Mouse (Mus musculus) hindbrain, postnatal 0 days (tissue): ENCODE measurements around the gene Hdac9. TPM values are rescaled to one million over a fixed set of nuclear protein-coding genes. Genes with fewer than 3 reads are reported as not detected.

Experiments
- ATAC-seq: fragments of 200-750 bp; cut with Nextera tagmentation; 2 replicates; pipeline ENCODE4 v1.8.0; 2017; ENCODE audit warnings: mild to moderate bottlenecking, moderate TSS enrichment, moderate library complexity
- DNase-seq: peaks from one replicate; pipeline ENCODE4 v3.0.0-alpha.2; 2015; ENCODE audit warnings: low spot score
- H3K27ac ChIP-seq: fragments of 300-500 bp; sonication (generic); 2 replicates; pipeline ENCODE4 v1.5.1; 2014; ENCODE audit warnings: mild to moderate bottlenecking
- H3K27me3 ChIP-seq: fragments of 300-500 bp; sonication (generic); 2 replicates; pipeline ENCODE4 v1.6.1; 2014; ENCODE audit warnings: low read length, mixed read lengths; ENCODE audit not compliant: insufficient read depth
- H3K36me3 ChIP-seq: fragments of 300-500 bp; sonication (generic); 2 replicates; pipeline ENCODE4 v1.6.1; 2014; ENCODE audit warnings: low read length, mixed read lengths; ENCODE audit not compliant: insufficient read depth
- H3K4me1 ChIP-seq: fragments of 300-500 bp; sonication (generic); 2 replicates; pipeline ENCODE4 v1.6.1; 2014; ENCODE audit warnings: antibody characterized with exemption, low read length, mixed read lengths; ENCODE audit not compliant: insufficient read depth
- H3K4me2 ChIP-seq: fragments of 300-500 bp; sonication (generic); 2 replicates; pipeline ENCODE4 v1.6.1; 2014; ENCODE audit warnings: low read depth, mild to moderate bottlenecking, low read length, moderate library complexity, mixed read lengths
- H3K4me3 ChIP-seq: fragments of 300-500 bp; sonication (generic); 2 replicates; pipeline ENCODE4 v1.5.1; 2014; ENCODE audit warnings: low read length
- H3K9ac ChIP-seq: fragments of 300-500 bp; sonication (generic); replicated peaks from 2 replicates; pipeline ENCODE4 v1.6.1; 2014; ENCODE audit warnings: mild to moderate bottlenecking, low read length, moderate library complexity, mixed read lengths
- H3K9me3 ChIP-seq: fragments of 300-500 bp; sonication (generic); 2 replicates; pipeline ENCODE4 v1.6.1; 2016; ENCODE audit warnings: low read length, mixed read lengths
- CTCF ChIP-seq: IDR thresholded peaks from 2 replicates; pipeline ENCODE4 v1.5.1; 2016; ENCODE audit warnings: antibody characterized with exemption, control low read depth, low read depth
- WGBS: fragments of 180-500 bp; shearing (Covaris S2); extraction: QIAGEN DNeasy Blood & Tissue Kit; methylation state at CpG from one replicate; pipeline ENCODE4 v1.1.7; 2014; 5-methylcytosine and 5-hydroxymethylcytosine counted together
- polyA plus RNA-seq: library from polyadenylated mRNA; unstranded; fragments of >200 nt; fragmentation: Nextera tagmentation; extraction: Ambion mirVana; gene quantifications from 2 replicates; pipeline ENCODE4 v1.2.1, GENCODE M21; 2015
- total RNA-seq: library from RNA; depleted of rRNA; stranded (reverse); fragments of >200 nt; gene quantifications from 2 replicates; pipeline ENCODE4 v1.2.3, GENCODE M21; 2014

Hdac9 gene
- total and polyA plus RNA-seq, 2 experiments from 2014 or later, result 12.2 to 14.8 TPM

DNA sequence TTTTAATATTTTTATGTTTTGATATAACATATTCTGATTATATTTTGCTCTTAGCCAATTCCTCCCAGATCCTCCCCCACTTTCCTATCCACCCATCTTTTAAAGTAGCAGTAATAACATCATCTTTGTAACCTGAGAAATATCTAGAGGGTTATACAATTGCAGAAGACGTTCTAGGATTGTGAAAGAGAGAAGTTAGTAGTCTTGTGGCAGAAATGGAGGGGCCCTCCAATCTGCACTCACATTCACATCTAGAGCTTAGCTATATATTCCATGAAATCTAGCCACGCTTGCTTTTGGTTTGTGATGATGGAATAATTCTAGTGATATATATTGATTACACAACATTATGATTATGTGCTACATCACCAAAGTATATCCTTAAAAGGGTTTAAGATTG lies 106.7 kb downstream of the Hdac9 start:
- H3K27ac ChIP-seq, result no peak overlapping the region
- H3K4me2 ChIP-seq, result no peak overlapping the region
- no peaks in the 10 kb centered on the region for H3K4me1 ChIP-seq
- WGBS, result 91% methylated on average over 2 of the region's 2 CpGs
- ATAC-seq (no peak), DNase-seq (no peak)
- H3K36me3 ChIP-seq, result no peaks in the 10 kb centered on the region
- H3K9me3 ChIP-seq, result no peaks in the 10 kb centered on the region
- no peak overlapping the region for H3K9ac ChIP-seq
- no peak for TF ChIP-seq CTCF
- no peak overlapping the region for H3K4me3 ChIP-seq
- H3K27me3 ChIP-seq, result no peaks in the 10 kb centered on the region

DNA sequence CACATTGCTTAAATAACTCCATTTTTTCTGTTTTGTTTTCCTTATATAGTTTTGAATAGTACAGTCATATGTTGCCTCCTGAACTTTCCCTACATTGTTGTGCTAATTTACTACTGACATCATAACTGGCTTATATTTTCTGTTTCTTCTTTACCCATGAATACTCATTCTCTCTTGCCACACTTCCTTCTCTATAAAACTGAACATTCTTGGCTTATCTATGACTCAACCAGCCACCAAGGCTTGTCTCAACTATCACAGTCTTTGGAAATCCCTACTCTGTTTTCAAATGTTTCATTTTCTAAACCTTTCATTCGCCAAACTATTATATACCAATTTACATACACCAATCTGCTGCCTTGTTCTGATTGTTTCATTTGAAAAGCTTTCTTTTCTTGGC lies 108.7 kb downstream of the Hdac9 start:
- Histone ChIP-seq H3K9me3 (no peaks in the 10 kb centered on the region), H3K9ac (no peak overlapping the region), H3K36me3 (no peaks in the 10 kb centered on the region), H3K4me1 (no peaks in the 10 kb centered on the region), H3K4me3 (no peak overlapping the region), H3K27me3 (no peaks in the 10 kb centered on the region), H3K4me2 (no peak overlapping the region), H3K27ac (no peak overlapping the region)
- DNase-seq (no peak), ATAC-seq (no peak)
- no peak for TF ChIP-seq CTCF
- 90% methylated on average over 1 of the region's 1 CpGs for WGBS

DNA sequence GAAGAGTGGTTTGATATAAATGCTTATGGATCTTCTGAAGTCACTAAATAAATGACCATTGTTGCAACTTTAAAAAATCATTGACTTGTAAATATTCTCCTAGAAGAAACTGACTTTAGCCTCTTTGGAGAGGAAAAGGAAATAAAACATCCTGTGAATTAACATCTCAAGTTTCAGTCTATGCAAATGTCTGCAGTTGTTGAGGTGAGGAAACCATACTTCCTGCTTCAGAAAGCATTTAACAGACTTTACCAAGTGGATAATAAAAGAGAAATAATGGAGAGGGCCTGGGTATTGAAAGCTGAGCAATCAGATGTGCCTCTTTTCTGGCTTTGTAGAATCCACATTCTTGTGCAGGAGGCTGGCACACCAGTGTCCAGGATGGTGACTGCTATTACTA lies 110.4 kb downstream of the Hdac9 start:
- no peak overlapping the region for H3K9ac ChIP-seq

DNA sequence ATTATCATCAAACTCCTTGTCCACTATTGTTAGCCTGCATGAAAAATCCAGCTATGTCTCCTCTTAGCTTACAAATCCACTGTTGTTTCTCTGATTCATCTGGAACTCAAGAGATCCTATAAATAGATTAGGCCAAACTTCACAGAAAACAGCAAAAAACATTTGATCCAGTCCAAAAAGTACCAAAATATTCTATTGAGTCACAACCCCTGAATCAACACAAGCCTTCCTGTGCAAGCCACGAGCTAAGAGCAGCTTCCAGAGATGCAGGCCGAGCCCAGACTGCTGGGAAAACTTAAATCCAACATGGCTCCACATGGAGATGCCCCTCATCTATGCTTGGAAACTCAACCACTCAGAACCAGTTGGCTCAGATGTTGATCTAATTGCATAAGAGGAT lies 113.2 kb downstream of the Hdac9 start:
- H3K4me2 ChIP-seq, result no peak overlapping the region
- no peak for ATAC-seq
- no peak for TF ChIP-seq CTCF
- H3K36me3 ChIP-seq, result no peaks in the 10 kb centered on the region
- no peak overlapping the region for H3K27ac ChIP-seq
- DNase-seq, result no peak
- no peak overlapping the region for H3K4me3 ChIP-seq
- no peaks in the 10 kb centered on the region for H3K4me1 ChIP-seq
- H3K9me3 ChIP-seq, result no peaks in the 10 kb centered on the region
- no peak overlapping the region for H3K9ac ChIP-seq
- H3K27me3 ChIP-seq, result no peaks in the 10 kb centered on the region
- WGBS, result 78% methylated on average over 2 of the region's 2 CpGs

More for the DNA sequence above, 110.4 kb downstream of the Hdac9 start:
- Histone ChIP-seq H3K4me2 (no peak overlapping the region), H3K27ac (no peak overlapping the region), H3K9me3 (no peaks in the 10 kb centered on the region), H3K36me3 (no peaks in the 10 kb centered on the region), H3K4me1 (no peaks in the 10 kb centered on the region), H3K27me3 (no peaks in the 10 kb centered on the region), H3K4me3 (no peak overlapping the region)
- no peak for TF ChIP-seq CTCF
- DNase-seq (no peak), ATAC-seq (no peak)

DNA sequence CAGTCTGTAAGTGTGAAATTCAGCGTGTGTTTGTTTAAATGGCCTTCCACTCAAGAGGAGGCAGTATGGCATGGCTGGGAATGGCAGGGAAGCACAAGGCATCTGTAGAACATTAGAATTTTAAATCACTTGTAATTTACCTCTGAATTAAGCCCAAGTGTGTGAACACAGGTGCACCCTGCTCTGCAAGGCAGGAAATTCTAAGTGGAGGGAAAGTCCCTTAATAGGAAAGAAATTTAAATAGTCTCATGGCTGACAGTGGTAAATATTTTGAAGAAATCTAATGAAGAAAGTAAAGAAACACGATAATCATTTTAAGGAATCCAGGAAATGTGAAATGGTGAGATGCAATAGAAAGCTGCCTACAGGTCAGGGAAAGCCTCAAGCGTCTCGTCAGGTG lies 114.6 kb downstream of the Hdac9 start:
- Histone ChIP-seq H3K27me3 (no peaks in the 10 kb centered on the region), H3K27ac (no peak overlapping the region), H3K4me1 (no peaks in the 10 kb centered on the region), H3K36me3 (no peaks in the 10 kb centered on the region), H3K4me2 (no peak overlapping the region), H3K9me3 (no peaks in the 10 kb centered on the region), H3K9ac (no peak overlapping the region), H3K4me3 (no peak overlapping the region)
- ATAC-seq, result no peak
- no peak for TF ChIP-seq CTCF
- 80% methylated on average over 4 of the region's 4 CpGs for WGBS
- no peak for DNase-seq

DNA sequence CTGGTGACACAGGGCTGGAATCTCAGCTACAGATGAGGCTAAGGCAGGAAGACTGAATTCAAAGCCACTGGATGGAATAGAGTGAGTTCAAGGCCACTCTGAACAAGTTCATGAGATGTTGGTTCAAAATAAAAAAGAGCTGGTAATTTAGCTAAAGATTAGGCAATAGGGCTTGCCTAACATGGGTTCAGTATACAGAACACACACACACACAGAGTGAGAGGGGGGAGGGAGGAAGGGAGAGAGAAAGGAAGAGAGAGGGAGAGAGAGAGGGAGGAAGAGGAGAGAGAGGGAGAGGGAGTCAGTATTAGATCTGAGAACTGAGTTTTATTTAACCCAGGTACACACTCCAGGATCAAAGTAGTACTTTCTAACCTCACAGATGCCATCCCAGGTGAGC lies 115.1 kb downstream of the Hdac9 start:
- Histone ChIP-seq H3K27ac (no peak overlapping the region), H3K36me3 (no peaks in the 10 kb centered on the region), H3K4me3 (no peak overlapping the region), H3K4me1 (no peaks in the 10 kb centered on the region), H3K9me3 (no peaks in the 10 kb centered on the region), H3K27me3 (no peaks in the 10 kb centered on the region), H3K4me2 (no peak overlapping the region), H3K9ac (no peak overlapping the region)
- DNase-seq (no peak), ATAC-seq (no peak)
- TF ChIP-seq CTCF, result no peak

DNA sequence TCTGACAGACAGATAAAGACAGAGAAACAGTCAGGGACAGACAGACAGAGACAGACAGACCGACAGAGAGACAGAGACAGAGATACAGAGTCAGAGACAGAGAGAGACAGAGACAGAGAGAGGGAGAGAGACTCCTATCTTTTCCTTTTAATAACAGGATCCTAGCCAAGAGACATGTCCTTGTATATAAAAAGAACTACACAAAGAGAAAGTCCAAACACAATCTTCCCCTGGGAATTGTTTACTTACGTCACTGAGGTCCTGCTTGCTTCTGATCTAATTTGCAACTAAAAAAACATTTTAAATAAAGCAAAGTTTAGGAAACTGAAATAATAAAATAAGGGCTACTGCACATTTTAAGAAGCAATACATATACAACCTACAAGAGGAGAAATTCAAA lies 119.5 kb downstream of the Hdac9 start:
- Histone ChIP-seq H3K27ac (no peak overlapping the region), H3K36me3 (no peaks in the 10 kb centered on the region), H3K9me3 (no peaks in the 10 kb centered on the region), H3K27me3 (no peaks in the 10 kb centered on the region), H3K4me3 (no peak overlapping the region), H3K4me1 (no peaks in the 10 kb centered on the region), H3K9ac (no peak overlapping the region), H3K4me2 (no peak overlapping the region)
- ATAC-seq (no peak), DNase-seq (no peak)
- WGBS, result 63% methylated on average over 2 of the region's 2 CpGs
- no peak for TF ChIP-seq CTCF

DNA sequence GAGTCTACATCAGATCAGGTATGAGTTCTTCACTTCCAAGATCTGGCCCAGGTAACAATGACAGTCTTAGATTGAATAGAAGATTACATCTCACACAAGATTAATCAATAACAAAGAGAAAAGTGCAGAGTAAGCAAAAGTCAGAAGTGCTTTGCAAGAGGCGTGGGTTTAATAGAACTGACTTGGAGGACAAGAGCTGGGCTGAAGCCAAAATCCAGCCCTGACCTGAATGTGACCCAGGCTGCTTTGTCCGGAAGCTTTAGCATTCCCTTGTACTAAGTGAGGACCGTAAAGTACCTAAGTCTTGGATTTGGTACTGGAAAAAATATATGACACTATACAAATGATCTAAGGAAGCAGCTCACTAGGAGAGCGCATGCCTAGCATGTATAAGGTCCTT lies 121.4 kb downstream of the Hdac9 start:
- H3K27me3 ChIP-seq, result no peaks in the 10 kb centered on the region
- no peaks in the 10 kb centered on the region for H3K4me1 ChIP-seq
- H3K9ac ChIP-seq, result no peak overlapping the region
- H3K36me3 ChIP-seq, result no peaks in the 10 kb centered on the region
- ATAC-seq (no peak), DNase-seq (no peak)
- 60% methylated on average over 4 of the region's 4 CpGs for WGBS
- no peaks in the 10 kb centered on the region for H3K9me3 ChIP-seq
- no peak overlapping the region for H3K4me3 ChIP-seq
- no peak for TF ChIP-seq CTCF
- no peak overlapping the region for H3K27ac ChIP-seq
- no peak overlapping the region for H3K4me2 ChIP-seq
